Mouse (Mus musculus): ENCODE measurements at regions not wholly inside any gene's neighbourhood (a gene's known extent, or its start where the extent isn't known, plus 50 kb on each side); places are given as distances from the start of the nearest gene placed in this dataset.

DNA sequence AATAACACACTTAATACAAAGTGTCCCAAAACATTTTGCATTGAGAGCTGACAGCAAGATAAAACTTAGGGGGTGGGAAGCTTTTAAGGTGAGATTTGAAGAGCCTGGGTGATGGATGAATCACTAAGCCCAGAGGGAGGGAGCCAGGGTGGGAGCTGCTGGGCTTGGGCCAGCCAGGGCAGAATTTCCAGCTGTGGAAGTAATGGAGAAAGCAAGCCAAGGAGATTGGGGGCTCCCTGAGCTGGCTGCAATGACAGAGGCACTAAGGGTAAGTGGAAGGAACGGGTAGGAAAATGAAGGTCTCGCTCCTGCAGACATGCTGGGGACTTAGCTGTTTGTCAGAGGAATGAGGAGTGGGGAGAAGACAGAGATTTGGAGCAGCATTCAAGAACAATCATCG is 81.2 kb downstream of the Cdca7 start:
- H3K9ac ChIP-seq (replicated peaks; ENCODE audit: low read depth, low read length) = no peak overlapping the region
- no peak overlapping the region for H3K4me3 ChIP-seq (replicated peaks; ENCODE audit: low read length)
- WGBS = 13% methylated on average over 3 of the region's 3 CpGs
- no peaks in the 10 kb centered on the region for H3K36me3 ChIP-seq (ENCODE audit: control insufficient read depth, insufficient read depth)
- H3K4me1 ChIP-seq (replicated peaks; ENCODE audit: control insufficient read depth, insufficient read depth, low read length) = peaks cover 34% of the 10 kb centered on the region
- H3K27ac ChIP-seq (ENCODE audit: low read length) = no peak overlapping the region
- no peaks in the 10 kb centered on the region for H3K27me3 ChIP-seq (replicated peaks; ENCODE audit: control insufficient read depth, insufficient read depth, low read length)
- ATAC-seq = no peak
- H3K9me3 ChIP-seq (ENCODE audit: control insufficient read depth, low read length) = no peaks in the 10 kb centered on the region
- H3K4me2 ChIP-seq (ENCODE audit: low read length) = no peak overlapping the region

DNA sequence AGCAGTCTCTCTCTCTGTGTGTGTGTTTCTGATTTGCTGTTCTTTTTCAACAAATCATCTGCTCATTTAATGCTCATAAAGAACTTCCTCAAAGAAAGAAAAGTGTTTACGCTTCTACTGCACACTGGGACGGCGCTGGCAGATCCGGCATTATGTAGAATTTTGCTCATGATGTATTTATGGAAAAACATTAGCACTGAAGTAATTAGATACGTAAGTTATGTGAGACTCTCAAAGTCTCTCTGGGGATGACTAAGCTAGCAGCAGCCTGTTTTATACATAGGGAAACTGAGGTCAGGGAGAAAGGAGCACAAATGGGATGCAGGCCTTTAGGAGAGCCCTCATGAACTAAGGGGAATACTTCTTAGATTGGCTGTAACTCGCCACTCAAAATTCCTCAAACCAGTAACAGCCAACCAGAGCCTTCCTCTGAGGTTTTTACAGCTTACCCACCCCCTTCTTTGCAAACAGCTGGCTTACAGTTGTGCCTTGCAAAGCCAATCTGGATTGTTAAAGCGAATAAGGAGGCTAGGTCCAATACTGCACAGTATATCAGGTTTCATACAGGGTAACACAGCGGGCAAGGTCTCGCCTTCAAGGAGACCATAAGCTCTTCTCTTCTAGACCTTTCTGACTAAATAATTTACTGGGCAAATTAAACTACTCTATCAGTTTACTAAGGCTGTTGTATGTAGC is 81.8 kb downstream of the Cdca7 start:
- no peak overlapping the region for H3K27ac ChIP-seq (ENCODE audit: low read length)
- H3K9me3 ChIP-seq (ENCODE audit: control insufficient read depth, low read length) = no peaks in the 10 kb centered on the region
- no peaks in the 10 kb centered on the region for H3K27me3 ChIP-seq (replicated peaks; ENCODE audit: control insufficient read depth, insufficient read depth, low read length)
- H3K4me1 ChIP-seq (replicated peaks; ENCODE audit: control insufficient read depth, insufficient read depth, low read length) = peaks cover 34% of the 10 kb centered on the region
- H3K9ac ChIP-seq (replicated peaks; ENCODE audit: low read depth, low read length) = no peak overlapping the region
- no peak overlapping the region for H3K4me2 ChIP-seq (ENCODE audit: low read length)
- no peaks in the 10 kb centered on the region for H3K36me3 ChIP-seq (ENCODE audit: control insufficient read depth, insufficient read depth)
- WGBS = 70% methylated on average over 9 of the region's 9 CpGs
- no peak overlapping the region for H3K4me3 ChIP-seq (replicated peaks; ENCODE audit: low read length)
- no peak for ATAC-seq

DNA sequence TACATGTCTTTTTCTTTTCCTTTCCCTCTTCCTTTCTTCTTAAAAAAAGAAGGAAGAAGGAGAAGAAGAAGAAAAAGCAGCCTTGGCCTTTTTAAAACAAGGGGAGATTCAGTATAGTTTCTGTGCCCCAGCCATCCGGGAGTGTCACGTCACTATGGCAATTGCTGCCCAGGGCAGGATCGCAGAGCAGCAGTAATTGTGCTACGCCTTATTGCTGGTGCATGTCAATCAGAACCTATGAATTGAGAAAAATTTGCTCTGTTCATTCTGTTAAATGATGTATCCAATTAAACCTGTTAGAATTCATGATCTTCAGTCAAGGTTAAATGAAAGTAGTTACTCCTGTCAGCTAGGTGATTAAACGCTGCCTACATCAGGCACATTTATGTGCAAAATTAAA is 85.4 kb downstream of the Cdca7 start:
- 17% methylated on average over 5 of the region's 5 CpGs for WGBS
- no peaks in the 10 kb centered on the region for H3K36me3 ChIP-seq (ENCODE audit: control insufficient read depth, insufficient read depth)

GRCm38 (mm10) chr2:72578322-72578721 is 102.4 kb downstream of the Cdca7 start:
- Histone ChIP-seq H3K4me3 (replicated peaks; ENCODE audit: low read length) (no peak overlapping the region), H3K9ac (replicated peaks; ENCODE audit: low read depth, low read length) (no peak overlapping the region), H3K36me3 (ENCODE audit: control insufficient read depth, insufficient read depth) (no peaks in the 10 kb centered on the region), H3K27me3 (replicated peaks; ENCODE audit: control insufficient read depth, insufficient read depth, low read length) (no peaks in the 10 kb centered on the region), H3K9me3 (ENCODE audit: control insufficient read depth, low read length) (no peaks in the 10 kb centered on the region), H3K27ac (ENCODE audit: low read length) (no peak overlapping the region), H3K4me2 (ENCODE audit: low read length) (no peak overlapping the region), H3K4me1 (replicated peaks; ENCODE audit: control insufficient read depth, insufficient read depth, low read length) (no peaks in the 10 kb centered on the region)
- no peak for ATAC-seq
- WGBS = 70% methylated on average over 1 of the region's 1 CpGs

More for the DNA sequence above, 85.4 kb downstream of the Cdca7 start:
- Histone ChIP-seq H3K4me1 (replicated peaks; ENCODE audit: control insufficient read depth, insufficient read depth, low read length) (peaks cover 16% of the 10 kb centered on the region), H3K27ac (ENCODE audit: low read length) (no peak overlapping the region), H3K4me3 (replicated peaks; ENCODE audit: low read length) (no peak overlapping the region), H3K9me3 (ENCODE audit: control insufficient read depth, low read length) (no peaks in the 10 kb centered on the region), H3K4me2 (ENCODE audit: low read length) (no peak overlapping the region), H3K9ac (replicated peaks; ENCODE audit: low read depth, low read length) (no peak overlapping the region), H3K27me3 (replicated peaks; ENCODE audit: control insufficient read depth, insufficient read depth, low read length) (no peaks in the 10 kb centered on the region)
- ATAC-seq = 0 out of 2 replicates have a peak, but pooled peaks have one; percentile 31

DNA sequence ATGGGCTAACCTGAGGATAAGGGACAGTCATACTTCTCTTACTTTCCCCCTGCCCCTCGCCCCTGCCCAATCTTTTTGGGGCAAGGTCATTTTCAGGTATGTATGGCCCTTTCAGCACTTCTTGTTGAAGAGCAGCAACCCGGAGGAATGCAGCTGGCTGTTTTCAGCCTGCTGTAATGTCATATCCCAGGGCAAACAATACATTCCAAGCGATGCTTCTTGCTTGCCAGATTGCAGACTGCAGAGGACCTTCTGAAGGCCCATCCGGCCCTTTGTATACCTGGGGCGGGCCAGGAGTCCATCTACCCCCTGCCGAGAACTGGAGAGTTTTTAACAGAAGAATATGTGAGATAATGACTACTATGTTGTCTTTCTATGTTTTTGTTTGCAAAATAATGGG is 105.2 kb downstream of the Cdca7 start:
- Histone ChIP-seq H3K4me3 (replicated peaks; ENCODE audit: low read length) (no peak overlapping the region), H3K4me2 (ENCODE audit: low read length) (no peak overlapping the region), H3K4me1 (replicated peaks; ENCODE audit: control insufficient read depth, insufficient read depth, low read length) (no peaks in the 10 kb centered on the region), H3K36me3 (ENCODE audit: control insufficient read depth, insufficient read depth) (no peaks in the 10 kb centered on the region), H3K9me3 (ENCODE audit: control insufficient read depth, low read length) (no peaks in the 10 kb centered on the region), H3K9ac (replicated peaks; ENCODE audit: low read depth, low read length) (no peak overlapping the region), H3K27me3 (replicated peaks; ENCODE audit: control insufficient read depth, insufficient read depth, low read length) (no peaks in the 10 kb centered on the region), H3K27ac (ENCODE audit: low read length) (no peak overlapping the region)
- no peak for ATAC-seq
- WGBS = 83% methylated on average over 6 of the region's 6 CpGs

GRCm38 (mm10) chr2:72588814-72589213 is 112.9 kb downstream of the Cdca7 start:
- 78% methylated on average over 7 of the region's 7 CpGs for WGBS
- Histone ChIP-seq H3K4me2 (ENCODE audit: low read length) (no peak overlapping the region), H3K4me3 (replicated peaks; ENCODE audit: low read length) (no peak overlapping the region), H3K4me1 (replicated peaks; ENCODE audit: control insufficient read depth, insufficient read depth, low read length) (peaks cover 8% of the 10 kb centered on the region), H3K9ac (replicated peaks; ENCODE audit: low read depth, low read length) (no peak overlapping the region), H3K27ac (ENCODE audit: low read length) (no peak overlapping the region), H3K27me3 (replicated peaks; ENCODE audit: control insufficient read depth, insufficient read depth, low read length) (no peaks in the 10 kb centered on the region; the same call in 1 of the 2 replicates), H3K36me3 (ENCODE audit: control insufficient read depth, insufficient read depth) (no peaks in the 10 kb centered on the region), H3K9me3 (ENCODE audit: control insufficient read depth, low read length) (no peaks in the 10 kb centered on the region)
- ATAC-seq = no peak

- H3K27ac ChIP-seq (ENCODE audit: low read length) = no peak overlapping the region
- no peak overlapping the region for H3K4me2 ChIP-seq (ENCODE audit: low read length)
- WGBS = 19% methylated on average over 3 of the region's 3 CpGs
- peaks cover 8% of the 10 kb centered on the region for H3K4me1 ChIP-seq (replicated peaks; ENCODE audit: control insufficient read depth, insufficient read depth, low read length)
- H3K4me3 ChIP-seq (replicated peaks; ENCODE audit: low read length) = no peak overlapping the region
- H3K9me3 ChIP-seq (ENCODE audit: control insufficient read depth, low read length) = no peaks in the 10 kb centered on the region
- ATAC-seq = no peak
- H3K9ac ChIP-seq (replicated peaks; ENCODE audit: low read depth, low read length) = no peak overlapping the region
- H3K27me3 ChIP-seq (replicated peaks; ENCODE audit: control insufficient read depth, insufficient read depth, low read length) = no peaks in the 10 kb centered on the region
- H3K36me3 ChIP-seq (ENCODE audit: control insufficient read depth, insufficient read depth) = no peaks in the 10 kb centered on the region
Measured at GRCm38 (mm10) chr2:72592011-72592410, 116.1 kb downstream of the Cdca7 start.

GRCm38 (mm10) chr2:72596994-72597925 is 121.3 kb downstream of the Cdca7 start:
- no peak overlapping the region for H3K4me3 ChIP-seq (replicated peaks; ENCODE audit: low read length)
- no peak overlapping the region for H3K9ac ChIP-seq (replicated peaks; ENCODE audit: low read depth, low read length)
- peak overlapping the region; percentile 9; the same call in 1 of the 2 replicates for H3K4me2 ChIP-seq (ENCODE audit: low read length)
- peaks cover 14% of the 10 kb centered on the region for H3K4me1 ChIP-seq (replicated peaks; ENCODE audit: control insufficient read depth, insufficient read depth, low read length)
- no peak overlapping the region for H3K27ac ChIP-seq (ENCODE audit: low read length)
- H3K9me3 ChIP-seq (ENCODE audit: control insufficient read depth, low read length) = no peaks in the 10 kb centered on the region
- ATAC-seq = peak; percentile 22; the same call in 1 of the 2 replicates
- 48% methylated on average over 14 of the region's 14 CpGs for WGBS
- no peaks in the 10 kb centered on the region for H3K27me3 ChIP-seq (replicated peaks; ENCODE audit: control insufficient read depth, insufficient read depth, low read length)
- H3K36me3 ChIP-seq (ENCODE audit: control insufficient read depth, insufficient read depth) = no peaks in the 10 kb centered on the region

- Histone ChIP-seq H3K4me3 (replicated peaks; ENCODE audit: low read length) (no peak overlapping the region), H3K4me2 (ENCODE audit: low read length) (peak overlapping the region; percentile 9; the same call in 1 of the 2 replicates), H3K27me3 (replicated peaks; ENCODE audit: control insufficient read depth, insufficient read depth, low read length) (no peaks in the 10 kb centered on the region), H3K36me3 (ENCODE audit: control insufficient read depth, insufficient read depth) (no peaks in the 10 kb centered on the region), H3K27ac (ENCODE audit: low read length) (no peak overlapping the region), H3K9me3 (ENCODE audit: control insufficient read depth, low read length) (no peaks in the 10 kb centered on the region), H3K9ac (replicated peaks; ENCODE audit: low read depth, low read length) (no peak overlapping the region), H3K4me1 (replicated peaks; ENCODE audit: control insufficient read depth, insufficient read depth, low read length) (peaks cover 13% of the 10 kb centered on the region)
- peak; percentile 80 for ATAC-seq
- WGBS = 17% methylated on average over 9 of the region's 9 CpGs
Measured at GRCm38 (mm10) chr2:72597941-72598340, 122.0 kb downstream of the Cdca7 start.
